Mouse (Mus musculus) small intestine, adult 2 months (tissue): ENCODE results near the gene Cldn13.

Experiments used
- CTCF ChIP-seq: fragments of 200-500 bp; IDR thresholded peaks from 2 replicates; pipeline ENCODE4 v1.5.1; 2012; ENCODE audit warnings: low read depth, mild to moderate bottlenecking, control low read depth, inconsistent platforms, low read length, moderate library complexity, mixed read lengths; ENCODE audit not compliant: insufficient replicate concordance, insufficient read length; ENCODE audit errors: extremely low read depth
- POLR2A ChIP-seq: fragments of 200-500 bp; IDR thresholded peaks from 2 replicates; pipeline ENCODE4 v1.6.1; 2012; ENCODE audit warnings: low read depth, mild to moderate bottlenecking, control low read depth, inconsistent platforms, low read length, moderate library complexity

- TF ChIP-seq POLR2A (no peak), CTCF (no peak)
Observed at GRCm38 (mm10) chr5:134936051-134936450, 20.7 kb upstream of the Cldn13 start.
